Mouse (Mus musculus): ENCODE measurements around the gene Bfar. TPM values are rescaled to one million over a fixed set of nuclear protein-coding genes. Genes with fewer than 3 reads are reported as not detected.
"Not testable (repeated sequence)": the region's sequence is repeated elsewhere in the genome, so short reads cannot be mapped to it uniquely, and the experiment has no call there.

Bfar gene
- polyA plus RNA-seq, 1 experiment from 2014 or later = 48.3 TPM

DNA sequence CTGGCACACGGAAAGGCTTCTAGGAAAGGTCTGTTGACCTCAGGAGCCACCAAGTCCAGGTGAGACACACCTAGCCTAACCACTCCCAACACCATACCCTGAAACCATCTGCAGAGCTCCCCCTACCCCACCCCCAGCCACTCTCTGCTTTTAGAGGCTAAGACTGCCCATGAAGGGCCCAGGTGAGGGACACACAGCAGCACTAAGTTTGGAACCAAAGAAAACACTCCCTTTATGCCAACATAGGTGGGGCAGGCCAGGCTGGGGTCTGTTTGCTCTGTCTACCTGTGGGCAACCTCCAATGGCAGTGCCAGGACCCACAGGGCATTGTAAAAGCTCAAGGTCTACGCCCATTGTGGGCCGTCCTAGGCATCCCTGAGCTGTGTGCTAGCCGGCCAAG, 57.8 kb downstream of the Bfar start:
- H3K36me3 ChIP-seq = no peaks in the 10 kb centered on the region
- no peaks in the 10 kb centered on the region for H3K9me3 ChIP-seq
- no peak overlapping the region for H3K4me2 ChIP-seq (replicated peaks)
- no peak overlapping the region for H3K27ac ChIP-seq
- no peak overlapping the region for H3K4me3 ChIP-seq
- 81% methylated on average over 4 of the region's 4 CpGs for WGBS
- no peaks in the 10 kb centered on the region for H3K4me1 ChIP-seq
- H3K27me3 ChIP-seq = no peaks in the 10 kb centered on the region
- no peak overlapping the region for H3K9ac ChIP-seq
- no peak for ATAC-seq (ENCODE audit: insufficient number of reproducible peaks, insufficient read depth, low FRiP score, low TSS enrichment)

DNA sequence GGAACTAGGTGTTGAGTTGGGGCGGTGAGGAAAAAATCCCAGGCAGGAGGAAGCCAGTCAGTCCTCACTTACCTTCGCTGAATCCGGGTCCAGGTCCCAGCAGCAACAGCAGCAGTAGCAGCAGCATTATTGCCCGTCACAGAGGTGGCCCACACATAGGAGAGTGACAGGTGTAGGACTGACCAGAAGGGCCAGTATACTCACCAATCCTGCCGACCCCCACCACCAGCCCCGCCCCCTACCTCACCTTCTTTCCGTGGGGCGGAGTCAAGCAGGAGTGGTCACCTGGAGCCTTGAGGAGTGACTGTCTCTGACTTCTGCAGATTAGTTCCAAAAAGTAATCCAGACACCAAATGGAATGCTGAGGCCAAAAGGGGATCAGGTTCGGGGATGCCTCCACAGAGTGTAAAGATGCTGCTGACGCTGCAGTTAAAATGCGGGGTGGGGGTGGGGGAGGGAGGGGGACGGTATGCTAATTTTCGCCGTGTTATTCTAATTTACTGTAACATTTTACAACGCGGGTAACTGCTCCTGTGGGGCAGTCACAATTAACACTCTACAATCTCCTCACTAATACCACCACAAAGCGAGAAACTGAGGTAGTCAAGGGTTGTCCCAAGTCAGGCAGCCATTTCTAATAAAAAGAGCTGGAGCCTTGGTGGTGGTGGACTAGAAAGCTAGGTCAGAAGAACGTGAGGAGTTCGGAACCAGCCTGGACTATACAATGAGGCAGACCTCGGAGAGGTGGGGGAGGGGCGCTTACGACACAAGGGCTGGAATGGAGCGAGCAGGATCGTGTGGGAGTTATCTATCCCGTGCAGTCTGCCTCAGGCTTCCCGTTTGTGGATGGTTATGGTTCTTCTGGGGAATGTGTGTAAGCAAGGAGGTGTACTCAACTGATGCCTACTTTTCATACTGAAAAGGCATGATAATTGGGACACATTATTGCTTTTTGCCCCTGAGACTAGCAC, 58.9 kb downstream of the Bfar start, which contains the start of gene Pla2g10:
Pla2g10 (minus strand) TSS at position 699 of the 971 bp plus-strand sequence.
- ATAC-seq (ENCODE audit: insufficient number of reproducible peaks, insufficient read depth, low FRiP score, low TSS enrichment) = no peak
- Histone ChIP-seq H3K9me3 (no peaks in the 10 kb centered on the region), H3K36me3 (no peaks in the 10 kb centered on the region), H3K9ac (no peak within 1 kb of the TSS), H3K27ac (no peak within 1 kb of the TSS), H3K27me3 (no peaks in the 10 kb centered on the region), H3K4me3 (peak within 1 kb of the TSS; percentile 17; the same call in 1 of the 2 replicates), H3K4me1 (no peaks in the 10 kb centered on the region), H3K4me2 (replicated peaks) (peak within 1 kb of the TSS; percentile 37)
- 12% methylated on average over 26 of the region's 26 CpGs for WGBS

DNA sequence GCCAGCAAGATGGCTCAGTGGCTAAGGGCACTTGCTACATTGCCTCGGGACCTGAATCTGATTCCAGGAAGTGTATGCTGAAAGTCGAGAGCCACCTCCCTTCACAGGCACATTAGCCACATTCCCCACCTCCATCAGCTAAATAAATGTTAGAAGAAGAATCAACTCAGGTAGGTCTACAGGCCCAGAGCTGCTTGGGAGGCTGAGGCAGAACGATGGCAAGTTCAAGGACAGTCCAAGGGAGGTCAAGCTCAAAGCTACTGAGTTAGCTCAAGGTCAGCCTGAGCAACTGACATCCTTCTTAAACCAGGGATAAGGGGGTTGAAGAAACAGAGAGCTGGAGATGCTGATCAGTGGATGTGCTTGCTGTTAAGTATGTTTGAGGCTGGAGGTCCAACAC, 61.1 kb downstream of the Bfar start:
- ATAC-seq (ENCODE audit: insufficient number of reproducible peaks, insufficient read depth, low FRiP score, low TSS enrichment) = no peak
- no peak overlapping the region for H3K27ac ChIP-seq
- WGBS = 75% methylated on average over 3 of the region's 3 CpGs

DNA sequence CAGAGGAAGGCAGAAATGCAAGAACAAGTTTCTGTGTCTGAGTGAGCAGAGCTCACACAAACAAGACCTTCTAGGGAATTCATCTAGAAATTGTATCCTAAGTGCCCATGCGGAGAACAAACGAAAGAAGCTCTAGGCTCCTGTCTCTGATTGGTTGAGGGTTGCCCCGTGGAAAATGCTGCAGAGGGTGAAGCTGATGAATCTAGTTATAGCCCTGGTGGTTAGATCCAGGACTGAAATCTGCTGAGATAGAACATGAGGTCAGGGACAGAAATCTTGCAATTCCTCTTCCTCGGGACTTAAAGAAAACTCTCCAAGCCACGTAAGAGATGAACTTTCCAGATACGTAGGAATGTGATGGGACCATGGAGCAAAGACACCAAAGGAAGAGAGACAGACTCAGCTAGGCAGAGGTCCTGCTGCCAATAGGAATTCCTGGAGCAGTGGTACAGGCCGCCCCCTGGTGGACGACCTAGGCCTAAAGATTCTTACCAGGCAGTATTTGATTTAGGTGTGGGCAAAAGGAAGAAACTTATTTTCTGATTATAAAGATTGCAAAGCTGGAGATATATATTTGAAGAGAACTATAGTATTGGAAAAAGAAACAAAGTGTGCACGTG, 62.0 kb downstream of the Bfar start:
- WGBS = 25% methylated on average over 9 of the region's 9 CpGs
- Histone ChIP-seq H3K4me1 (no peaks in the 10 kb centered on the region), H3K27ac (no peak overlapping the region)

More for the DNA sequence above, 61.1 kb downstream of the Bfar start:
- Histone ChIP-seq H3K27me3 (no peaks in the 10 kb centered on the region), H3K4me3 (no peak overlapping the region), H3K9me3 (no peaks in the 10 kb centered on the region), H3K9ac (no peak overlapping the region), H3K4me1 (no peaks in the 10 kb centered on the region), H3K36me3 (no peaks in the 10 kb centered on the region), H3K4me2 (replicated peaks) (no peak overlapping the region)

DNA sequence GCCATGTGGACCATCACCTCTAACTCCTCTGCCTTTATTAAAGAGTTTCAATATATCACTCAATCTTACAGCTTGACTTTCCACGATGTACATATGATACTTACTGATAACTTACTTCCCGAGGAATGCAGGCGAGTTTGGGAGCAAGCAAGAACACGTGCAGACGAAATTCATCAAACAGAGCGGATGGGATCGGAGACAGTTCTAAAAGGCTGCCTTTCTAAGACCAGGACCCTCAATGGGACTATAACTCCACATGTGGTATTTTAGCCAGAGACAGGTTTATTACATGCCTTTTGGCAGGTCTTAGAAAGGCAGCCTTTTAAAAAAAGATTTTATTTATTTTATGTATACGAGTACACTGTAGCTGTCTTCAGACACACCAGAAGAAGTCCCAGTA, 64.3 kb downstream of the Bfar start:
- Histone ChIP-seq H3K4me2 (replicated peaks) (no peak overlapping the region), H3K4me1 (no peaks in the 10 kb centered on the region), H3K27ac (no peak overlapping the region), H3K27me3 (no peaks in the 10 kb centered on the region), H3K4me3 (no peak overlapping the region), H3K9ac (no peak overlapping the region), H3K9me3 (no peaks in the 10 kb centered on the region), H3K36me3 (no peaks in the 10 kb centered on the region)
- 81% methylated on average over 8 of the region's 8 CpGs for WGBS
- no peak for ATAC-seq (ENCODE audit: insufficient number of reproducible peaks, insufficient read depth, low FRiP score, low TSS enrichment)

More for the DNA sequence above, 62.0 kb downstream of the Bfar start:
- no peaks in the 10 kb centered on the region for H3K36me3 ChIP-seq
- ATAC-seq (ENCODE audit: insufficient number of reproducible peaks, insufficient read depth, low FRiP score, low TSS enrichment) = no peak
- H3K4me3 ChIP-seq = no peak overlapping the region
- H3K9ac ChIP-seq = no peak overlapping the region
- H3K27me3 ChIP-seq = no peaks in the 10 kb centered on the region
- H3K9me3 ChIP-seq = no peaks in the 10 kb centered on the region
- no peak overlapping the region for H3K4me2 ChIP-seq (replicated peaks)

DNA sequence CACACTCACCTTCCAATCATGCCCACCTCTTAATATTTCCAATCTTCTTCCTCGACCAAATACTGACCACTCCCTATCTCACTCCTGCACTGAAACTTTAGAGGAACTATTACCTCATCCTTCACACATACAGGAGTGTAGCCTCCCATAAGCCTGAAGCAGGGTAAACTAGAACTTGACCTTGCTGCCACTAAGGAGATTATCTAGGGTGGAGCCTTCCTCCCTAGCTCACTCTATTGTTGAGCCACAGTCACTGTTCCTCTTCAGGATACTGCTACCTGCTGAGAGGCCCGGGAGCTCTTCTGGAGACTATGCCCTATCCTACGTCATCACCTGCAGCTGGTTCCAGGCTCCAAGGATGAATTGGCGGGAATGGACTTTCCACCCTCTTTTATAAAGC, 67.4 kb downstream of the Bfar start:
- H3K4me2 ChIP-seq (replicated peaks); H3K4me3 ChIP-seq; ATAC-seq (ENCODE audit: insufficient number of reproducible peaks, insufficient read depth, low FRiP score, low TSS enrichment); H3K27ac ChIP-seq; H3K36me3 ChIP-seq; H3K4me1 ChIP-seq; H3K9ac ChIP-seq; H3K27me3 ChIP-seq; H3K9me3 ChIP-seq: not testable (repeated sequence)
- 55% methylated on average over 4 of the region's 4 CpGs for WGBS

DNA sequence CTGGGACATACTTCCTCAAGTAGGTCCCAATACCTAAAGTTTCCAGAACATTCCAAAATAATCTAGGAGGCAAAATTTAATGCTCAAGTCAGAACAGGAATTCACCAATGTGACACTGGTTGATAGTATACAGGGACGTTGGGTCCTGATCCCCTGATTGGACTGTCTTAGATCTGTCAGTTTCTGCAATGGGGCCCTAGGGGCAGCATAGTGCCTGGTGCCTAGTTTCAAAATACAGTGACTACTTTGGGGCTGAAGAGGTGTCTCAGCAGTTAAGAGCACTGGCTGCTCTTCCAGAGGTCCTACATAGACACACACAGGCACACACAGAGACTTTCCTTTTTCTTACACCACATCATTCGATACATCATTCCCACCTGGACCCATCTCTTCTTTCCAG, 69.2 kb downstream of the Bfar start:
- 64% methylated on average over 2 of the region's 2 CpGs for WGBS
- H3K4me1 ChIP-seq = no peaks in the 10 kb centered on the region
- ATAC-seq (ENCODE audit: insufficient number of reproducible peaks, insufficient read depth, low FRiP score, low TSS enrichment) = no peak
- H3K4me3 ChIP-seq = no peak overlapping the region
- H3K27ac ChIP-seq = no peak overlapping the region
- H3K9me3 ChIP-seq = no peaks in the 10 kb centered on the region
- no peaks in the 10 kb centered on the region for H3K27me3 ChIP-seq
- H3K9ac ChIP-seq = no peak overlapping the region
- H3K4me2 ChIP-seq (replicated peaks) = no peak overlapping the region
- no peaks in the 10 kb centered on the region for H3K36me3 ChIP-seq

DNA sequence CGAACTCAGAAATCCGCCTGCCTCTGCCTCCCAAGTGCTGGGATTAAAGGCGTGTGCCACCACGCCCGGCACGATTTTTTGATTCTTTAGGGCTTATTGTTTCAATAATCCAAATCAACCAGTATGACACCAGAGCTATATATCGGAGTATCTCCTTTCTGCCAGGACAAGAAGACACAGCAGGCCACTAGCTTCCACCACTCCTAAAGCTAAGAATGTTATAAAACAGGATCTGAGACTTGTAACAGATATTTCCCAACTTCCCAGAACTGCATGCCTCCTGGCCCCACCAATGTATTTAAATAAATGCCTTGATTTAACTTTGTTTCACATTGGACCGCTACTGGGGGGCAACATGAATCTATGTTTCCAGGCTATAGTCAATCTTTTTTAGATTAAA, 76.0 kb downstream of the Bfar start:
- H3K36me3 ChIP-seq = no peaks in the 10 kb centered on the region
- H3K27me3 ChIP-seq = 0 out of 2 replicates have a peak, but pooled peaks cover 7% of the 10 kb centered on the region
- no peak overlapping the region for H3K9ac ChIP-seq
- H3K4me2 ChIP-seq (replicated peaks) = no peak overlapping the region
- no peaks in the 10 kb centered on the region for H3K9me3 ChIP-seq
- ATAC-seq (ENCODE audit: insufficient number of reproducible peaks, insufficient read depth, low FRiP score, low TSS enrichment) = no peak
- 94% methylated on average over 8 of the region's 8 CpGs for WGBS
- H3K27ac ChIP-seq = no peak overlapping the region
- no peaks in the 10 kb centered on the region for H3K4me1 ChIP-seq
- H3K4me3 ChIP-seq = no peak overlapping the region

DNA sequence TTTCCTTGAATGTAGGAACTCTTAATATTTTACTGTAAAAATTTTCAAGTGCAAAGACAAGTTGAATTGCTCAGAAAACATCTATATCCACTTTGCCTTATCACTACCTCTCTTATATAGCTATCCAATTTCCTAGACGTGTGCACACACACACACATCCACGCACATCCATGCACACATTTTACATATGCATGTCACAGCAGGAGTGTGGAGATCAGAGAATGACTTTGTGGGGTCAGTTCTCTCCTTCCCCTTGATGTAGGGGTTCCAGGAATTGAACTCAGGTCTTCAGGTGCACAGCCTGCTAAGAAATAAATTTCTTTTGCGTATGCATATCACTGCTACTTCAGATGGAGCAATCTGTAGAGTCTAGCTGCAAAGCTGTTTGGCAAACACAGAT, 76.5 kb downstream of the Bfar start:
- Histone ChIP-seq H3K36me3 (no peaks in the 10 kb centered on the region), H3K4me2 (replicated peaks) (no peak overlapping the region), H3K4me3 (no peak overlapping the region), H3K9ac (no peak overlapping the region), H3K4me1 (no peaks in the 10 kb centered on the region), H3K27me3 (0 out of 2 replicates have a peak, but pooled peaks cover 7% of the 10 kb centered on the region), H3K9me3 (no peaks in the 10 kb centered on the region), H3K27ac (no peak overlapping the region)
- no peak for ATAC-seq (ENCODE audit: insufficient number of reproducible peaks, insufficient read depth, low FRiP score, low TSS enrichment)
- WGBS = 66% methylated on average over 3 of the region's 3 CpGs

DNA sequence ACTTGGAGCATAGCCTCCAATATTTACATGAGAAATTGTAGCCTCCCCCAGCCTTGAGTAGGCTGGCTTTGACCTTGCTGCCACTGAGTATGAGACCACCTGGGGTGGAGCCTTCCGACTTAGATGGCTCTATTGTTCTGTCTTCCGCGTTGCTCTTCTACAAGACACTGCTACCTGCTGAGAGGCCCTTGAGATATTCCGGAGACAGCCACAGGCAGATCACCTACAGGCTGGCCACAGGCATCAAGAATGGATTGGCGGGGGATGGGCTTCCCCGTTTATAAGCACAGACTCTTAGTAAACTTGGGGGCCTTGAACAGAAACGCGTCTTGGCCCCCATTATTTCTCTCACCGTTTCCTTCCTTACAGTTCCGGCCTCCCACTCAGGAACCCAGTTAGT, 77.2 kb downstream of the Bfar start:
- 21% methylated on average over 10 of the region's 10 CpGs for WGBS
- not testable (repeated sequence) for H3K9ac ChIP-seq; ATAC-seq (ENCODE audit: insufficient number of reproducible peaks, insufficient read depth, low FRiP score, low TSS enrichment)

DNA sequence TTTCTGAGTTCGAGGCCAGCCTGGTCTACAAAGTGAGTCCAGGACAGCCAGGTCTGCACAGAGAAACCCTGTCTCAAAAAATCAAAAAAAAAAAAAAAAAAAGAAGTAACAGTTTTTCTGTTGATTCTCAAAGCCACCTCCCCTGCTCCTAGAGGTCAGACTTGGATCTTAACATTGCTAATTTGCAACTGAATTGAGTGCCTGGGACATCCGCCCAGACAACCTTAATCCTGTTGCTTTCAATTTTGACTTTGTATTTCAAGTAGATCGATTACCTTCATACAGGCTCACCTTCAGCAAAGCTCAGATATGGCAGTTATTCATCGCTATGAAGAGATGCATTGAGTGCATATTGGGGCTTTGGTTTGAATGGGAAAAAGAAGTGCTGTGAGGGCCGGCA, 77.6 kb downstream of the Bfar start:
- no peak for ATAC-seq (ENCODE audit: insufficient number of reproducible peaks, insufficient read depth, low FRiP score, low TSS enrichment)
- Histone ChIP-seq H3K9ac (no peak overlapping the region), H3K27me3 (0 out of 2 replicates have a peak, but pooled peaks cover 7% of the 10 kb centered on the region), H3K4me3 (no peak overlapping the region), H3K9me3 (no peaks in the 10 kb centered on the region), H3K4me2 (replicated peaks) (no peak overlapping the region), H3K27ac (no peak overlapping the region), H3K4me1 (no peaks in the 10 kb centered on the region), H3K36me3 (no peaks in the 10 kb centered on the region)
- WGBS = 49% methylated on average over 5 of the region's 5 CpGs

More for the DNA sequence above, 77.2 kb downstream of the Bfar start:
- not testable (repeated sequence) for H3K27me3 ChIP-seq; H3K4me3 ChIP-seq; H3K4me1 ChIP-seq; H3K27ac ChIP-seq; H3K9me3 ChIP-seq; H3K4me2 ChIP-seq (replicated peaks); H3K36me3 ChIP-seq

DNA sequence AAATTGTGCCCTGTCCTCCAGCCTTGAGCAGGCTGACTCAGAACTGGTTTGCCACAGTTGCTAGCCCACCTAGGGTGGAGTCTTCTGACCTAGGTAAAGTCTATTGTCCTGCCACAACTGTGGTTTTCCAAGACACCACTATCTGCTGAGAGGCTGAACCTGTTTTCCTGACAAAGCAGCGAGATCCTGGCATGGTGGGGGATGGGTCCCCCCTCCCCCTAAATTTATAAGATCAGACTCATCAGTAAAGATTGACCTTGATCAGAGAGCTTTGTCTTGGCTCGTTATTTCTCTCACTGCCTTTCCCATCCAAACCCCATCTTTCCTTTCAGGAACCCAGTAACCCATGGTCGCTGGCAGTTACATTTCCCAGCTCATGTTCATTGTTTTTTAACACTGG, 78.3 kb downstream of the Bfar start:
- Histone ChIP-seq H3K9me3 (no peaks in the 10 kb centered on the region), H3K9ac (no peak overlapping the region), H3K4me1 (no peaks in the 10 kb centered on the region), H3K4me2 (replicated peaks) (no peak overlapping the region), H3K27me3 (0 out of 2 replicates have a peak, but pooled peaks cover 7% of the 10 kb centered on the region), H3K36me3 (no peaks in the 10 kb centered on the region), H3K27ac (no peak overlapping the region), H3K4me3 (no peak overlapping the region)
- ATAC-seq (ENCODE audit: insufficient number of reproducible peaks, insufficient read depth, low FRiP score, low TSS enrichment) = no peak
- 58% methylated on average over 3 of the region's 3 CpGs for WGBS
